Mouse (Mus musculus): ENCODE data around the gene Ybx3. TPM values are rescaled to one million over a fixed set of nuclear protein-coding genes. Genes with fewer than 3 reads are reported as not detected.

Gene Ybx3
- polyA plus RNA-seq, 1 experiment: 168 TPM

DNA sequence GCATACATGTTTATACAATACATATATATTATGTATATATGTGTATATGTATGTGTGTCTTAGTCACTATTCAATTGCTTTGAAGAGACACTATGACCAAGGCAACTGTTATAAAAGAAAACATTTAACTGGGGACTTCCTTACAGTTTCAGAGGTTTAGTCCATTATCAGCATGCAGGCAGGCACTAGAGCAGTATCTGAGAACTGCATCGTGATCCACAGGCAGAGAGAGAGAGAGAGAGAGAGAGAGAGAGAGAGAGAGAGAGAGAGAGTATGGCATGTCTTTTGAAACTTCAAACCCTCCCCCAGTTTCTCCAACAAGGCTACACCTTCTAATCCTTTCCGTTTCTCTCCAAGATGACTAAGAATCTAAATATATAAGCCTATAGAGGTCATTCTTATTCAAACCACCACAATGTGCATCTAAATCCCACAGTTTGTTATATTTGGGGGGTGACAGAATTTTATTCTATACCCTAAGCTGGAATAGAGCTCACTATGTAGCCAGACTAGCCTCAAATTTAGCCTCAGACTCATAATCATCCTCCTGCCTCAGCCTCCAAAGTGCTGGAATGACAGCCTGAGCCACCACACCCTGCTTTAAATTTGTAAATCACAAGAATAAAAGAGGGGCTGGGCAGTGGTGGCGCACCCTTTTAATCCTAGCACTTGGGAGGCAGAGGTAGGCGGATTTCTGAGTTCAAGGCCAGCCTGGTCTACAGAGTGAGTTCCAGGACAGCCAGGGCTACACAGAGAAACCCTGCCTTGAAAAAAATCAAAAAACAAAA lies 5.8 kb upstream of the Ybx3 start:
- WGBS: 73% methylated on average over 4 of the region's 4 CpGs
- Histone ChIP-seq H3K27ac (ENCODE audit: control insufficient read depth, insufficient read depth, low read depth, low read length, poor library complexity) (no peak overlapping the region), H3K4me1 (ENCODE audit: control insufficient read depth, insufficient read depth, low read length) (peaks cover 3% of the 10 kb centered on the region), H3K4me3 (replicated peaks; ENCODE audit: control insufficient read depth, low read depth, low read length) (no peak overlapping the region)
- TF ChIP-seq CTCF (IDR thresholded peaks at IDR 0.05; ENCODE audit: control insufficient read depth, insufficient read depth, low read length) (no peak), POLR2A (IDR thresholded peaks at IDR 0.05; ENCODE audit: borderline replicate concordance, control insufficient read depth, low read depth, low read length) (no peak)

DNA sequence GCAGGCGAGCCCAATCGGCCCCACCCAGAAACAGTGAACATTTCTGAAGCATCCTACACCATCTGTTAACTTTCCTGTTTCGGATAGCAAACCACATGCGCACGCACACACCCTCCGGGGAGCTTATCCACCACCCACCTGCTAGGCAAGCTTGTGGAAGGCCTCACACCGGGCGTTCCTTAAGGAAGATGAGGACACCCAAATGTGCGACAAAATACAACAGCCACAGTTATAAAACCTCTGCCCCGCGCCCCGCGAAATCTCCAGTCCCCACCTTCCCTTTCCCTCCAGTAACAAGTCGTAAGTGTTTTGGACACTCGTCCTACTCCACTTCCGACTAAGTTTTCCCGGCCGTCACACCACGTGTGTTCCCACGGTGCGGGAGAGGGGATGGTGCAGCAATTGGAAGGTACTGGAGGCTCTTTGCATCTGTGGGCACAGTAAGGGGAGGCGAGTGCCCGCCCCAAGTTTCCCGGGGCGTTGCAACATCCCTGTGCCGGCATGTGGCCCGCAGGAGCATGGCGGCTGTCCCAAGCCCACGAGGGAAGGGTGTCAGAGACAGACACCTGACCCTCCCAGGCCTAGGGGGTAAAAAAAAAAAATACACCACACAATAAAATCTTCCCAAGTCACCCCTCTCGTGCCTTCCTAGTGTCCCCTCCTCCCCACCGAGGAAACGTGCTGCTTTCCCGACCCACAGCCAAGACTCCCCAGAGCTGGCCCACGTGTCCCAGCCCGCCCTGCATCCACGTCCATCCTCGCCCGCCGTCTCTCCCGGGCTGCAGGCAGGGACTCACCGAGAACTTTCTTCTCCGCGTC lies 846 bp downstream of the Ybx3 start:
- peaks cover 1% of the 10 kb centered on the region; the same call in 1 of the 2 replicates for H3K4me1 ChIP-seq (ENCODE audit: control insufficient read depth, insufficient read depth, low read length)
- under 1% methylated on average over 43 of the region's 43 CpGs for WGBS
- peak overlapping the region; percentile 100 for H3K4me3 ChIP-seq (replicated peaks; ENCODE audit: control insufficient read depth, low read depth, low read length)
- TF ChIP-seq CTCF (IDR thresholded peaks at IDR 0.05; ENCODE audit: control insufficient read depth, insufficient read depth, low read length) (no peak), POLR2A (IDR thresholded peaks at IDR 0.05; ENCODE audit: borderline replicate concordance, control insufficient read depth, low read depth, low read length) (peak; percentile 45; the same call in 1 of the 2 replicates)
- peak overlapping the region; percentile 97 for H3K27ac ChIP-seq (ENCODE audit: control insufficient read depth, insufficient read depth, low read depth, low read length, poor library complexity)

DNA sequence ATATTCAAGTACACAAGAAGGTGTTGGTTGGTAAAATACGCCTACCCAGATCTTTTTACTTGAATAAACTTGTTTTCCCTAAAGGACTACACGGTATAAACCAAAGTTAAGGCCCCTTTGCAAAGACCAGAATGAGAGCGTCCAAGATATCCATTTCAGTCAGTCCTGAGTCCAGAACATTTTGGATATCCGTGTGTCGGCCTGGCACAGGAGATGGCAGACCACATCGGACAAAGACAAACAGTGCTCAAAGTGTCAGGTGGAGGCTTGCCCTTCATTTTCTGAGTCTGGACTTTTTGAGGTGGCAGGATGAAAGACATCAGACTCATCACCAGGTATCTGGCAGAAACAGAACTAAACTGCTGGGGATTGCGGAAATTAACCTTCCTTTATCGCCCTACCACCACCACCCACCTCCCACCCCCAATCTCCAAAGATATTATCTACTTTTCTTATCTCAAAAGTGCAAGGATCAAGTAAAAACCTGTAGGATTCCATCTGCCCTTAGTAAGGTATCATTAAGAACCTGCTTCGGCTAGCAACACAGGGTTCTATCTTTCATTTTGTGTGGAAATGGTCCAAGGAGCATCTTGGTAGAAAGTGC lies 1.8 kb downstream of the Ybx3 start:
- Histone ChIP-seq H3K4me3 (replicated peaks; ENCODE audit: control insufficient read depth, low read depth, low read length) (peak overlapping the region; percentile 42), H3K4me1 (ENCODE audit: control insufficient read depth, insufficient read depth, low read length) (peaks cover 1% of the 10 kb centered on the region; the same call in 1 of the 2 replicates), H3K27ac (ENCODE audit: control insufficient read depth, insufficient read depth, low read depth, low read length, poor library complexity) (0 out of 2 replicates have a peak overlapping the region, but pooled peaks have one; percentile 13)
- 44% methylated on average over 9 of the region's 9 CpGs for WGBS
- TF ChIP-seq CTCF (IDR thresholded peaks at IDR 0.05; ENCODE audit: control insufficient read depth, insufficient read depth, low read length): no peak
- no peak for TF ChIP-seq POLR2A (IDR thresholded peaks at IDR 0.05; ENCODE audit: borderline replicate concordance, control insufficient read depth, low read depth, low read length)

DNA sequence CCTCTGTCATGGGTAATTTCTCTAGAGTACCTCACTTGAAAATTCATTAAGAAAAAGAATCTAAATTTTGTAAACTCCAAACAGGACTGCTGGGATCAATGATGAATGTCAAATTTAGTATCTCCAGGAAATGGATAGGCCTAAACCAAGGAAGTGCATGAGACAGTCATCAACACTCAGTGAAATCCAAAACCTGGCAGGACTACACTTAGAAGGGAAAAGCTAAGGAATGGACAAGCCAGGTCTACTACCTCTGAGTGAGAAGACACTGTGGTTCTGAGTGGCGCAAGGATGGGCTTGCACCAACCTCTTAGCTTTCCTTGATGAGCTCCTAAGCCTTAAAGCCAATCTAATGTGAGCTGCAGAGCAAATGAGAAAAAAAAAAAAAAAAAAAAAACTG lies 2.8 kb downstream of the Ybx3 start:
- no peak overlapping the region for H3K27ac ChIP-seq (ENCODE audit: control insufficient read depth, insufficient read depth, low read depth, low read length, poor library complexity)
- WGBS: 70% methylated on average over 1 of the region's 1 CpGs
- TF ChIP-seq CTCF (IDR thresholded peaks at IDR 0.05; ENCODE audit: control insufficient read depth, insufficient read depth, low read length) (no peak), POLR2A (IDR thresholded peaks at IDR 0.05; ENCODE audit: borderline replicate concordance, control insufficient read depth, low read depth, low read length) (no peak)
- H3K4me3 ChIP-seq (replicated peaks; ENCODE audit: control insufficient read depth, low read depth, low read length): no peak overlapping the region
- peaks cover 1% of the 10 kb centered on the region; the same call in 1 of the 2 replicates for H3K4me1 ChIP-seq (ENCODE audit: control insufficient read depth, insufficient read depth, low read length)

DNA sequence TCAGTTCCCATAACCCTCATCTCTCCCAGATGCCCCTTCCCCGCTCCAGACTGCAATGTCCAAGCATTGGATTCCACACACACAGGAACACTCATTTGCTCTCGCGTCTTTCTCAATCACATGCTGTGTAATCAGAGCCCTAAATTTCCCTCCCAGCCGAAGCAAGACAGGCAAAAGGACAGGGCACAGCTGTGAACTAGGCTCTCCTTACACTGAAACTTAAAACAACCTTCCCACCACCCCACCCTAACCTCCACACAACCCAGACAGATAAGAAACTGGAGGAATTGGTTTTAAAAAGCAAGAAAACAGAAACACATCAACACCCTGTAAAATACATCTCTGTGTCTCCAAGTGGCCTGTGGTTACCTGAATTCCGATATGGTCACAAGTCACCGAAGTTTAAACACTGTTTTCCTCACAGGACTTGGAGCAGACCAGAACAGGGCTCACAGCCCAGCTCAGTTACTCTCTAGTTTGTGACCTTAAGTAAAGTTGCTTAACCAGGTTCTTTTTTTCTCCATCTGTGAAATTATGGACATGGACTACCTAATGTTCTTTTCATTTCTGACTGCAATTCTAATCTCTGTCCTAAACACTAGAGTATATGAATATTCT lies 4.5 kb downstream of the Ybx3 start:
- 51% methylated on average over 6 of the region's 6 CpGs for WGBS
- TF ChIP-seq POLR2A (IDR thresholded peaks at IDR 0.05; ENCODE audit: borderline replicate concordance, control insufficient read depth, low read depth, low read length) (no peak), CTCF (IDR thresholded peaks at IDR 0.05; ENCODE audit: control insufficient read depth, insufficient read depth, low read length) (no peak)
- Histone ChIP-seq H3K4me3 (replicated peaks; ENCODE audit: control insufficient read depth, low read depth, low read length) (no peak overlapping the region), H3K4me1 (ENCODE audit: control insufficient read depth, insufficient read depth, low read length) (peaks cover 1% of the 10 kb centered on the region; the same call in 1 of the 2 replicates), H3K27ac (ENCODE audit: control insufficient read depth, insufficient read depth, low read depth, low read length, poor library complexity) (no peak overlapping the region)

DNA sequence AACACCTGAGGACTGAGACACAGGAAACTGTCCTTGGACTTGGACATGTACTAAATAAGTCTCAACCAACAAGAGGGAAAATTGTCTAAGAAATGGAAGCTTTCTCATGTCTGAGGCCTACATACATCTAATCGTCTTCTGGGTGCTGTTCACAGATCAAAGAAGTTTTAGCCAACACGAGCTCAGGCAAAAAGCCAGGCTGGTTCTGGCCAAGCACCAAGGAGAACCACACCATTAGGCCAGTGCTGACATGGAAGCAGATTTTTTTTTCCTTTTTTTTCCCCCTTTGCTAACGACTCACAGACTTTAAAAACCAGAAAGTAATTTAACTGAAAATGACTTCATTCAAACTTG lies 5.3 kb downstream of the Ybx3 start:
- peaks cover 1% of the 10 kb centered on the region; the same call in 1 of the 2 replicates for H3K4me1 ChIP-seq (ENCODE audit: control insufficient read depth, insufficient read depth, low read length)
- H3K27ac ChIP-seq (ENCODE audit: control insufficient read depth, insufficient read depth, low read depth, low read length, poor library complexity): no peak overlapping the region
- no peak overlapping the region for H3K4me3 ChIP-seq (replicated peaks; ENCODE audit: control insufficient read depth, low read depth, low read length)
- TF ChIP-seq CTCF (IDR thresholded peaks at IDR 0.05; ENCODE audit: control insufficient read depth, insufficient read depth, low read length) (no peak), POLR2A (IDR thresholded peaks at IDR 0.05; ENCODE audit: borderline replicate concordance, control insufficient read depth, low read depth, low read length) (no peak)
- WGBS: 42% methylated on average over 3 of the region's 3 CpGs

DNA sequence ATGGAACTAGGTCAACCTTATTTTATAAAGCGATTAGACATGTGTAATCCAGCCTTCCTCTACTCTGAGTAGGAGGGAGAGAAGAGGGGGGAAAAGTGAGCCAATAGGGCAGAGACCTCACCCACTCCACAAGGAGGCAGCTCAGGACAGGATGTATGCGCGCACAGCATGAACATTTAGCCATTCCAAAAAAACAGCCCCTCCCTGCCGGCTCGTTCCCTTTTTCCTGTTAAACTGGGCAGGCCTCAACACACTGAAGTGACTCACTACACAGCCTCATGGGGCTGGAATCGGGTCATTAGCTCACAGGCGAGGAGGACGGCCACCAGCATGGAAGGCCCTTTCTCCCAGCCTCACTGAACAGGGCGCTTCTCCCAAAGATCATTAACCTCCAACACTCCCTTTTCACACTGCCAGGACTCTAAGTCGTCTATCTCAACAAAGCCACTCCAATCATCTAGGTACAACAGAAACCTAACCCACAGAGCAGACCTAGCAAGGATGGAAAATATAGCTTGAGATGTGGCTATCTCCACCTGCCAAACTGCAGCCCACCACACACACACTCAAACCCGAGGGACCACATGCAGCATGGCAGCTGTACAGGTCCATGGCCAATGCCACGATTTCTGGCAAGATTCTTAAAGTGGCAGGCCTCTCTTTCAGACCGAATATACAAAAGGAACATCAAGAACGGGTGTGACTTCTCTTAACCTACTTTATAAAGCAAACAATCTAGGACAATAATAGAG lies 5.9 kb downstream of the Ybx3 start:
- WGBS: 71% methylated on average over 14 of the region's 14 CpGs
- H3K4me1 ChIP-seq (ENCODE audit: control insufficient read depth, insufficient read depth, low read length): peaks cover 1% of the 10 kb centered on the region; the same call in 1 of the 2 replicates

More for the DNA sequence above, 5.9 kb downstream of the Ybx3 start:
- Histone ChIP-seq H3K4me3 (replicated peaks; ENCODE audit: control insufficient read depth, low read depth, low read length) (no peak overlapping the region), H3K27ac (ENCODE audit: control insufficient read depth, insufficient read depth, low read depth, low read length, poor library complexity) (no peak overlapping the region)
- TF ChIP-seq CTCF (IDR thresholded peaks at IDR 0.05; ENCODE audit: control insufficient read depth, insufficient read depth, low read length): no peak
- TF ChIP-seq POLR2A (IDR thresholded peaks at IDR 0.05; ENCODE audit: borderline replicate concordance, control insufficient read depth, low read depth, low read length): no peak
